Mouse (Mus musculus): ENCODE measurements around the gene Rgs14. TPM values are rescaled to one million over a fixed set of nuclear protein-coding genes. Genes with fewer than 3 reads are reported as not detected.

The Rgs14 gene
- polyA plus RNA-seq, 1 experiment from 2014 or later: 0.81 TPM

DNA sequence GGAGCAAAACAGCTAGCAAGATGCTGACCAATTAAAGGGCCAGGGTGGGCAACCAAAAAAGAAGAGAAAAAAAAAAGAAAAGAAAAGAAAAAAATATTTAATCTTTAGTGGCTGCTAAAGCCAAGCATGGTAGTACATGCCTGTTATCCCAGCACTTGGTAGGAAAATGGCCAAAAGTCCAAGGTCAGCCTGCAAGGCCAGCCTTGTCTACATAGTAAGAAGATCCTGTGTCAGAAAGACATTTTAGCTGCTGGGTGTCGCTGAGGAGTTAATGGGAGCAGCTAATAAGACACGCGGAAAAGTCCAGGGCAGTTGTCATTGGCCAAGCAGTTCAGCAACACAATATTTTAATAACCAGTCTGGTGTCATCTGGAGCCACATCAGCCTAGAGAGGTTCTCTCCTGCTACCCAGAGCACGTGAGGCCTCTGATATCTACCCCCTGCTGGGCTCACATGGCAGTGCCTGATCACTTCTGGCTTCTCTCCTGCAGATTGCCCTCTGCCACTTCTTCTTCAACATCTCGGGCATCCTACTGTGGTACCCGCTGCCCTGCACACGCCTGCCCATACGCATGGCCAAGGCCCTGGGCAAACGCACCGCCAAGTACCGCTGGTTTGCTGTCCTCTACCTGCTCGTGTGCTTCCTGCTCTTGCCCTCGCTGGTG is 43.2 kb downstream of the Rgs14 start:
- Histone ChIP-seq H3K9me3 (no peaks in the 10 kb centered on the region), H3K9ac (replicated peaks) (no peak overlapping the region), H3K27me3 (no peaks in the 10 kb centered on the region), H3K4me3 (no peak overlapping the region), H3K4me1 (peaks cover 8% of the 10 kb centered on the region), H3K36me3 (no peaks in the 10 kb centered on the region), H3K27ac (replicated peaks) (no peak overlapping the region), H3K4me2 (replicated peaks) (no peak overlapping the region)
- ATAC-seq (replicated peaks): no peak
- 83% methylated on average over 13 of the region's 13 CpGs for WGBS

DNA sequence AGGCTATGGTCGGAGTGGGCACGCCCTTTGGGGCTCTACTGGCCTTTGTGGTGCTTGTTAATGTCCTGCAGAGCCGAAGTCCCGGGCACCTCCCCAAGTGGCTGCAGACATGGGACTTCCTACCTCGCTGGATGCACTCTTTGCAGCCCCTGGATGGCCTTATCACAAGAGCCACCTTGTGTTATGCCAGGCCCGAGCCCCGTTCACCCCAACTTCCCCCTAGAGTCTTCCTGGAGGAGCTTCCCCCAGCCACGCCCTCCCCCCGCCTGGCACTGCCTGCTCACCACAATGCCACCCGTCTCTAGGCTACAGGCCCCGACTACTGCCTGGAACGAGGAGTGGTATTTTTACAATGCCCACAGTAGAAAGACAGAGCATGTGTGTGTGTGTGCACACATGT is 43.8 kb downstream of the Rgs14 start:
- no peaks in the 10 kb centered on the region for H3K36me3 ChIP-seq
- peaks cover under 1% of the 10 kb centered on the region; the same call in 1 of the 2 replicates for H3K27me3 ChIP-seq
- no peak overlapping the region for H3K9ac ChIP-seq (replicated peaks)
- WGBS: 82% methylated on average over 12 of the region's 12 CpGs
- ATAC-seq (replicated peaks): no peak
- no peak overlapping the region for H3K4me2 ChIP-seq (replicated peaks)
- H3K4me1 ChIP-seq: peaks cover 14% of the 10 kb centered on the region
- no peaks in the 10 kb centered on the region for H3K9me3 ChIP-seq
- H3K27ac ChIP-seq (replicated peaks): no peak overlapping the region
- no peak overlapping the region for H3K4me3 ChIP-seq

DNA sequence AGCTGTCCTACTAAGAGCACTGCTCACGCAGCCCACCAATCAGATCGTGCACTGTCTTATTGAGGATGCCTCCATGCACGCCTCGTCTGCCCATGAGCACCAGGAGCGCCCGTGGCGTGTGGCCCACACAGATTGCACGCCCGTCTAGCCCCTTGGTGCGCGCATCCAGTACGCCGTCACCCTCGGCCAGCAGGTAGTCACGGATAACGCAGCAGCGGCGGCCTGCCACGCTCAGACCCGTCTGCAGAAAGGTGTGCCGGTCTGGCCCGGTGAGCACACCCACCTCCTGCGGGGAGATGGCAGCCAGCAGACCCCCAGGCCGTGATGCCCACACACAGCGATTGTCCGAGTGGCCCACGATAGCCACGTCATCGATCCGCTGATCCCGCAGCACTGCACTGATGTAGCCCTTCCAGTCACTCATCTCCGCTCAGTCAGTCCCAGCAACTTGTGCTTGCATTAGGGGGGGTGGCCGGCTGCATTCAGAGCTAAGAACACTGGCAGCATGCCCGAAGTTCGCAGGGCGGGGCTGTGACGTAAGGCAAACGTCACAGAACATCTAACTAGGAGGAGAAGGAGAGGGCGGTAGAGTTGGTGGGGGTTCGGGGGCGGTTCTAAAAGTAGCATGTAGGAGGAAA is 45.3 kb downstream of the Rgs14 start, which contains the start of gene Pfn3:
Gene Pfn3 (minus strand): TSS at position 490 of the 638 bp plus-strand sequence.
- Histone ChIP-seq H3K9ac (replicated peaks) (peak within 1 kb of the TSS; percentile 44), H3K36me3 (no peaks in the 10 kb centered on the region), H3K4me1 (peaks cover 14% of the 10 kb centered on the region), H3K27ac (replicated peaks) (no peak within 1 kb of the TSS), H3K9me3 (no peaks in the 10 kb centered on the region), H3K4me3 (peak within 1 kb of the TSS; percentile 39), H3K4me2 (replicated peaks) (peak within 1 kb of the TSS; percentile 53), H3K27me3 (peaks cover 10% of the 10 kb centered on the region)
- ATAC-seq (replicated peaks): peak; percentile 70
- WGBS: 7% methylated on average over 41 of the region's 41 CpGs

DNA sequence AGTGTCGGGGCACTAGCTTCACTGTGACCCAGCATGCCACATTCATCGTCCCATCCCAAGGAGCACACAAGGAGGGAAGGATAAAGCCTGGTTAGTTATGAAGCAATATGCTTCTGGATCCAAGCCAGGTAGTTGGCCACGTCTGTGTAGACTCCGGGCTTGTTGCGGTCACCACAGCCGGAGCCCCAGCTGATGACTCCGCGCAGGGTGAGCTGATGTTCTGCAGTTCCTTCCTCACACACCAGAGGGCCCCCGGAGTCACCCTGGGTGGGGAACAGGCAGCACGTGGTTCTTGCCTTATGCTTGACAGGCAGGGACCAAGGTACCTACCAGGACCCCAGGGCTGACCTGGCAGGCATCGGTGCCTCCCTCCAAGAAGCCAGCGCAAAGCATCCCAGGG is 48.5 kb downstream of the Rgs14 start:
- H3K36me3 ChIP-seq: no peaks in the 10 kb centered on the region
- peaks cover 30% of the 10 kb centered on the region for H3K4me1 ChIP-seq
- H3K4me2 ChIP-seq (replicated peaks): peak overlapping the region; percentile 33
- H3K27ac ChIP-seq (replicated peaks): no peak overlapping the region
- H3K9ac ChIP-seq (replicated peaks): peak overlapping the region; percentile 18; the same call in 1 of the 2 replicates
- H3K4me3 ChIP-seq: peak overlapping the region; percentile 14
- WGBS: 11% methylated on average over 12 of the region's 12 CpGs
- peaks cover 34% of the 10 kb centered on the region for H3K27me3 ChIP-seq
- no peaks in the 10 kb centered on the region for H3K9me3 ChIP-seq
- ATAC-seq (replicated peaks): peak; percentile 49

DNA sequence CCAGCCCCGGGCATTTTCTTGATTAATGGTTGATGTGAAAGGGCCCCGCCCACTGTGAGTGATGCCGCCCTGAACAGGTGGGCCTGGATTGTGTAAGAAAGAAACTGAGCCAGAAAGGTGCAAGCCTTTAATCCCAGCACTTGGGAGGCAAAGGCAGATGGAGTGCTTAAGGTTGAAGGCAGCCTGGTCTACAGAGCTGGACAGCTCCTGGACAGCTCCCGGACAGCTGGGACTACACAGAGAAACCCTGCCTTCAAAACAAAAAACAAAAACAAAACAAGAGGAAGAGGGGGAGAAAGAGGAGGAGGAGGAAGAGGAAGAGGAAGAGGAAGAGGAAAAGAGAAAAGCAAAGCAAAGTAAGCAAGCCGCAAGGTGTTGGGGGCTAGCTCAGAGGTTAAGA is 49.6 kb downstream of the Rgs14 start:
- H3K9me3 ChIP-seq: no peaks in the 10 kb centered on the region
- no peak overlapping the region for H3K27ac ChIP-seq (replicated peaks)
- H3K4me2 ChIP-seq (replicated peaks): no peak overlapping the region
- peaks cover 30% of the 10 kb centered on the region for H3K4me1 ChIP-seq
- H3K9ac ChIP-seq (replicated peaks): no peak overlapping the region
- WGBS: 88% methylated on average over 5 of the region's 5 CpGs
- H3K27me3 ChIP-seq: peaks cover 34% of the 10 kb centered on the region
- no peak overlapping the region for H3K4me3 ChIP-seq
- no peak for ATAC-seq (replicated peaks)
- no peaks in the 10 kb centered on the region for H3K36me3 ChIP-seq

DNA sequence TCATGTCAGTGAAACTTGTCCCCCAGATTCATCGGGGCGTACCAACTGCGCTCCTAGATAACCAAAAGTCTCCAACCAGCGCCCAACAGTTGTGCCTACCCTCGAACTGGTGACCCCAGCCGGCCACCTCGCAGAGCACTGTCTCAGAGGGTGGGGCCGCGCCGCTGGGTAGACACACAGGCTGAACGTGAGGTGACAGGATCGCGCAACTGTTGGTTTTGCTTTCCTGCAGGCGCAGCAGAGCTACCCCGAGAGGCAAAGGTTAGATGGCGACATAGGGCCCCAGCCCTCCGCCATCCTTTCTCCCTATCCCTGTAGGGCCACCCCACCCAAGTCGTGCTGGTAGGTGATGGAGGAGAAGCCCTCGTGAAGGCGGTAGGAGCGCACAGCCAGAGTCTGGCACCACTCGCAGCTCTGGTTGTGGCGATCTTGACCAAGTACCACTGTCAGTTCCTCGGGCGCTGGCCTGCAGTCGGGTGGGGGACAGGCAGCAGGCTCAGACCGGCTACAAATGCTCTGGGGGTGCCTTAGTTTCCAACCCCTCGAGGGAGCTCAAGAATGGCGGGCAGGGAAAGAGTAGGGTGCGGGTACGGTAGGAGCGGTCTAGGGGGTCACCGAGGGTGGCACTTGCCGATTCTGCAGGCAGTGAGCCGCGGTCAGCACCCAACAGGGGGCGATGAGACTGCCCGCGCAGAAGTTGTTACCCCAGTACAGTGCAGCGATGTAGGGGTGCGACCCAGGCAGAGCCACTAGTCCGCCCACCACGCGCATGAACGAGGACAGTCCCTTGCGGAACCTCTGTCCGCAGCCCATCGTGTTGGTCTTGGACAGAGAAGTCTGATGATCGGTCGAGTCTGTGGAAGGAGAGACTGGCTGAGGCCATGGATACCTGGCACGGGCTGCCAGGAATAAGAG is 50.7 kb downstream of the Rgs14 start:
- no peaks in the 10 kb centered on the region for H3K36me3 ChIP-seq
- ATAC-seq (replicated peaks): peak; percentile 47

DNA sequence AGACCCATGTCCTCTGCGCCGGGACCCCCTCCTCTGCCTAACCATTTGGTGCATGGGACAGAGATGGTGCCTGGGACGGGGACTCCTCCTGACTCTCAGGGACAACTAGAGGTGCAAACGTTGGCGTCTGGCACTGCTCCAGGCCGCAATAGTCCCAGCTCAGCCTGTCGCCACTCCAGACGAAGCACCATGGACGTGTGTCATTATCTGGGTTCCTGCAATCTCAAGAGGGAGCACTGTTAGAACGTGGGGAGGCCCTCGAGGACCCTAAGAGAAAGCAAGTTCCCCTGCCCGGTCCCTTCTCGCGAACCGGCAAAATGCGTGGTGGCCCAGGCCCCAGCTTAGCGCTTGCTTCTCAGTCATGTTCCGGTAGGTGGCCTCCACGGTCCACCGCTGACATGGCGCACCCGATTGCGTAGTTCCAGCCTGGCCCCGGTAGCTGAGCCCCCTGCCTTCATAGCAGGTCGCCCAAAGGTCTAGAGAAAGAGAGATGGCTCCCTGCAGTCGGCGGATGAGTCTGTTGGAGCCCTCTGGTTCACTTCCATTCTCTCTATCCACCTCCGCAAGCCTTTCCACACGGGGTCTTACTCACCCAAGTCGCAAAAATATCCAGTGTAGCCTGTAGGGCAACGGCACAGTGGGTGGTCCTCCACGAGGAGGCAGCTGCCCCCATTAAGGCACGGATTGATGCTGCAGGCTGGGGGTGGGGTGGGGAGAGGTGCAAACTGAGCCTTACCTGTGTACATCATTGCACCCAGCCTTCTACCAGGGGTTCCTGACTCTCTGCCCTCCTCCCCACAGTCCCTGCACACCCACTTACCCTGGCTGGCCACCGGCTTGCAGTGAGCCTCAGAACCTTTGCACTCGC is 51.6 kb downstream of the Rgs14 start:
- Histone ChIP-seq H3K4me2 (replicated peaks) (peak overlapping the region; percentile 41), H3K9ac (replicated peaks) (peak overlapping the region; percentile 26), H3K27ac (replicated peaks) (no peak overlapping the region), H3K9me3 (no peaks in the 10 kb centered on the region), H3K36me3 (no peaks in the 10 kb centered on the region), H3K27me3 (peaks cover 34% of the 10 kb centered on the region), H3K4me3 (peak overlapping the region; percentile 27), H3K4me1 (peaks cover 22% of the 10 kb centered on the region)
- WGBS: 14% methylated on average over 35 of the region's 35 CpGs
- peak; percentile 73 for ATAC-seq (replicated peaks)

More for the DNA sequence above, 50.7 kb downstream of the Rgs14 start:
- Histone ChIP-seq H3K4me3 (no peak overlapping the region), H3K4me1 (peaks cover 22% of the 10 kb centered on the region), H3K9me3 (no peaks in the 10 kb centered on the region), H3K4me2 (replicated peaks) (peak overlapping the region; percentile 41), H3K27ac (replicated peaks) (no peak overlapping the region), H3K27me3 (peaks cover 34% of the 10 kb centered on the region), H3K9ac (replicated peaks) (no peak overlapping the region)
- 32% methylated on average over 51 of the region's 51 CpGs for WGBS

DNA sequence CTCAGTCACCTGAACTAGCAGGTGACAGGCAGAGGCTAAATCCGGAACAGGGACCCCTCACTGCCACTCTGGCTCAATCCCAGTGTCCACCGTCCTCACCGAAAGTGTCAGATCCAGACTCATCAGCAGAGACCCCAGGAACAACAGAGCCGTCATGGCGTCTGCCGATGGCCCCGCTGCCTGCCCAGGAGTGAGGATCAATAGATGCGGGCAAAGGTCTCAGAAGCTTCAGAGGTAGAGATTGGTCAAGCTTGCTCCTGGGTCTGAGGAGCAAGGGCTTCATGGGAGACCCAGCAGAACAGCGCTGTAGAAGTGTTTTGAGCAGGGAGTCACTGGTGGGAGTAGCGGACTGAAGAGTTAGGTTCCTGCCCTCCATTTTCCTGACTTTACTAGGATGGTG is 57.1 kb downstream of the Rgs14 start, which contains the start of gene F12:
Gene F12 (minus strand): TSS at position 181 of the 400 bp plus-strand sequence.
- H3K4me3 ChIP-seq: no peak within 1 kb of the TSS
- H3K36me3 ChIP-seq: no peaks in the 10 kb centered on the region
- peaks cover 7% of the 10 kb centered on the region for H3K27me3 ChIP-seq
- no peak for ATAC-seq (replicated peaks)
- 90% methylated on average over 10 of the region's 10 CpGs for WGBS
- H3K9ac ChIP-seq (replicated peaks): no peak within 1 kb of the TSS
- H3K4me2 ChIP-seq (replicated peaks): no peak within 1 kb of the TSS
- H3K4me1 ChIP-seq: no peaks in the 10 kb centered on the region
- no peak within 1 kb of the TSS for H3K27ac ChIP-seq (replicated peaks)
- H3K9me3 ChIP-seq: no peaks in the 10 kb centered on the region

DNA sequence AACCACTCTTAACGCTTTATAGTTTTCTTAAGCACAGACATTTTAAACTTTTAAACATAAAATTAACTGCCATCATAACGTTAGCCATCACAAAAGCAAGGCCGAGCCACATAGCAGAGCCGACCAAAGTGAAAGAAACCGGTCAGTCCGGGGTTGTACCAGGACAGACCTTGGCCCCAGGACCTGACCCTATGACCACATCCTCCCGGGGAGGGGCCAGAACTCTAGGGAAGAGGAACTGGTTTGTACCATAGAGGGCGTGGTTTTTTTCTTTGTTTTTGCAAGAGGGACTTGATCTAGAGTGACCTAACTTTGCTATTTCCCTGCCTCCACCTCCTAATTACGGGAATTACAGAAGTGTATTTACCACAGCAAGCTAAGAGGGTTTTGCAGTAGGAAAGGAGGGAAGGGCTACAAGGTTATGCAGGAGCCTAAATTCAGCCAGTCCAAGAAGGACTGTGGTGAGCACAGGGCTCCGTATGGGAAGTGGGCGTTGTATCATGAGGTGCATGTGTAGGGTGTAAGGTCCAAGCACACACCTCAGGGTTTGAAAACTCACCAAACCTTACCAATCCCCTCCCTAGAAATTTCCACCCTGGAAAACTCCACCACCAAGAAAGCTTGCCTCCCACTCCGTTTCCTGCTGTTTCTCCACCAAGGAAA is 59.8 kb downstream of the Rgs14 start:
- no peaks in the 10 kb centered on the region for H3K27me3 ChIP-seq
- no peaks in the 10 kb centered on the region for H3K36me3 ChIP-seq
- no peak overlapping the region for H3K9ac ChIP-seq (replicated peaks)
- no peak overlapping the region for H3K4me3 ChIP-seq
- no peaks in the 10 kb centered on the region for H3K4me1 ChIP-seq
- 79% methylated on average over 12 of the region's 12 CpGs for WGBS
- ATAC-seq (replicated peaks): no peak
- H3K4me2 ChIP-seq (replicated peaks): no peak overlapping the region
- H3K9me3 ChIP-seq: no peaks in the 10 kb centered on the region
- H3K27ac ChIP-seq (replicated peaks): no peak overlapping the region

DNA sequence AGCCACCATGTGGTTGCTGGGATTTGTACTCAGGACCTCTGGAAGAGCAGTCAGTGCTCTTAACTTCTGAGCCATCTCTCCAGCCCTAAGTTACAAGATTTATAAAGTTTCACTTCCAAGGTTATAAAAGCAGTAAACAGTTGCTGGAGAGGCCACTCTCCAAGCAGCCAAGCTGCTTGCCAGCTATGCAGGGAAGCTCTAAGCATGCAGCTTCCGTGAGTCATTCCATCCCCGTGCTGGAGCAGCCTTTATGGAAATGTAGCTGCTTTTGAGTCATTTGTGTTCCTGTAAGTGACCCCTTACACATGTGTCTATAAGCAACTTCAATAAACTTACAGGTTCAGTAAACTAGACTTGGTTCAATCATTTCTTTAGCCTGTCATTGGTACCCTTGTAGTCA is 61.0 kb downstream of the Rgs14 start:
- H3K4me3 ChIP-seq: no peak overlapping the region
- WGBS: 85% methylated on average over 2 of the region's 2 CpGs
- H3K36me3 ChIP-seq: no peaks in the 10 kb centered on the region
- no peak overlapping the region for H3K9ac ChIP-seq (replicated peaks)
- H3K4me2 ChIP-seq (replicated peaks): no peak overlapping the region
- H3K9me3 ChIP-seq: no peaks in the 10 kb centered on the region
- H3K27me3 ChIP-seq: no peaks in the 10 kb centered on the region
- no peak overlapping the region for H3K27ac ChIP-seq (replicated peaks)
- no peak for ATAC-seq (replicated peaks)
- H3K4me1 ChIP-seq: no peaks in the 10 kb centered on the region

Data from forebrain, embryonic 15.5 days (tissue).